Mouse (Mus musculus): ENCODE data around the gene Plekha1. TPM values are rescaled to one million over a fixed set of nuclear protein-coding genes. Genes with fewer than 3 reads are reported as not detected.
A peak's percentile ranks its signal among the peaks of the same experiment; 100 is the strongest.

Gene Plekha1
- total RNA-seq, 1 experiment, result 52.4 TPM

GRCm38 (mm10) chr7:130831586-130831985, 34.0 kb upstream of the Plekha1 start:
- in situ Hi-C loops (cut with MboI; ENCODE audit: low sequenced_read_pairs in 2 of 2, unreplicated experiment in 2 of 2), result no loop called here
- TF ChIP-seq HCFC1 (IDR thresholded peaks at IDR 0.05; ENCODE audit: borderline replicate concordance, insufficient read depth, low read length) (no peak), MAFK (IDR thresholded peaks at IDR 0.05; ENCODE audit: insufficient read depth, low read depth, low read length) (no peak), CHD2 (IDR thresholded peaks at IDR 0.05; ENCODE audit: low read depth, low read length) (no peak), ZC3H11A (IDR thresholded peaks at IDR 0.05; ENCODE audit: borderline replicate concordance, low read depth, low read length) (no peak), ZNF384 (IDR thresholded peaks at IDR 0.05; ENCODE audit: low read depth, low read length) (no peak)
- Histone ChIP-seq H3K4me3 (ENCODE audit: insufficient read depth in 1 of 2, low read depth in 1 of 2, low read length in 2 of 2, poor library complexity in 1 of 2, severe bottlenecking in 1 of 2) (no peak overlapping the region), H3K9me3 (ENCODE audit: control insufficient read depth, insufficient read depth, low read depth, low read length) (no peaks in the 10 kb centered on the region), H3K36me3 (ENCODE audit: control insufficient read depth, insufficient read depth, low read length, poor library complexity, severe bottlenecking) (no peaks in the 10 kb centered on the region), H3K9ac (ENCODE audit: insufficient read depth, low read depth, low read length, poor library complexity, severe bottlenecking) (no peak overlapping the region), H3K27ac (ENCODE audit: insufficient read depth, low read depth, low read length, poor library complexity, severe bottlenecking) (no peak overlapping the region), H3K4me1 (ENCODE audit: control insufficient read depth in 2 of 2, insufficient read depth in 2 of 2, low read length in 2 of 2, poor library complexity in 1 of 2) (peaks cover 3 to 10% of the 10 kb centered on the region in 2 experiments; a peak in 2 of 4 replicates)
- no peak for DNase-seq (ENCODE audit: low read depth, low spot score)

- TF ChIP-seq HCFC1 (IDR thresholded peaks at IDR 0.05; ENCODE audit: borderline replicate concordance, insufficient read depth, low read length), result no peak
- no peak for TF ChIP-seq ZNF384 (IDR thresholded peaks at IDR 0.05; ENCODE audit: low read depth, low read length)
- no peak for TF ChIP-seq CHD2 (IDR thresholded peaks at IDR 0.05; ENCODE audit: low read depth, low read length)
- TF ChIP-seq ZC3H11A (IDR thresholded peaks at IDR 0.05; ENCODE audit: borderline replicate concordance, low read depth, low read length), result no peak
- TF ChIP-seq MAFK (IDR thresholded peaks at IDR 0.05; ENCODE audit: insufficient read depth, low read depth, low read length), result no peak
- H3K4me3 ChIP-seq (ENCODE audit: insufficient read depth in 1 of 2, low read depth in 1 of 2, low read length in 2 of 2, poor library complexity in 1 of 2, severe bottlenecking in 1 of 2), result no peak overlapping the region
- in situ Hi-C loops (cut with MboI; ENCODE audit: low sequenced_read_pairs in 2 of 2, unreplicated experiment in 2 of 2), result no loop called here
- H3K27ac ChIP-seq (ENCODE audit: insufficient read depth, low read depth, low read length, poor library complexity, severe bottlenecking), result no peak overlapping the region
- H3K4me1 ChIP-seq (ENCODE audit: control insufficient read depth in 2 of 2, insufficient read depth in 2 of 2, low read length in 2 of 2, poor library complexity in 1 of 2), result peaks cover 3 to 15% of the 10 kb centered on the region in 2 experiments; a peak in 2 of 4 replicates
- H3K36me3 ChIP-seq (ENCODE audit: control insufficient read depth, insufficient read depth, low read length, poor library complexity, severe bottlenecking), result no peaks in the 10 kb centered on the region
- peak; percentile 89 for DNase-seq (ENCODE audit: low read depth, low spot score)
- H3K9me3 ChIP-seq (ENCODE audit: control insufficient read depth, insufficient read depth, low read depth, low read length), result no peaks in the 10 kb centered on the region
- H3K9ac ChIP-seq (ENCODE audit: insufficient read depth, low read depth, low read length, poor library complexity, severe bottlenecking), result no peak overlapping the region
Measured at GRCm38 (mm10) chr7:130834299-130834698, 31.3 kb upstream of the Plekha1 start.

GRCm38 (mm10) chr7:130834958-130835861, 30.3 kb upstream of the Plekha1 start:
- TF ChIP-seq ZNF384 (IDR thresholded peaks at IDR 0.05; ENCODE audit: low read depth, low read length) (no peak), HCFC1 (IDR thresholded peaks at IDR 0.05; ENCODE audit: borderline replicate concordance, insufficient read depth, low read length) (no peak), MAFK (IDR thresholded peaks at IDR 0.05; ENCODE audit: insufficient read depth, low read depth, low read length) (no peak), ZC3H11A (IDR thresholded peaks at IDR 0.05; ENCODE audit: borderline replicate concordance, low read depth, low read length) (no peak), CHD2 (IDR thresholded peaks at IDR 0.05; ENCODE audit: low read depth, low read length) (no peak)
- DNase-seq (ENCODE audit: low read depth, low spot score), result no peak
- no peak overlapping the region for H3K4me3 ChIP-seq (ENCODE audit: insufficient read depth in 1 of 2, low read depth in 1 of 2, low read length in 2 of 2, poor library complexity in 1 of 2, severe bottlenecking in 1 of 2)
- H3K4me1 ChIP-seq (ENCODE audit: control insufficient read depth in 2 of 2, insufficient read depth in 2 of 2, low read length in 2 of 2, poor library complexity in 1 of 2), result peaks cover 3 to 13% of the 10 kb centered on the region in 2 experiments; a peak in 2 of 4 replicates
- in situ Hi-C loops (cut with MboI; ENCODE audit: low sequenced_read_pairs in 2 of 2, unreplicated experiment in 2 of 2), result no loop called here
- no peaks in the 10 kb centered on the region for H3K9me3 ChIP-seq (ENCODE audit: control insufficient read depth, insufficient read depth, low read depth, low read length)
- H3K27ac ChIP-seq (ENCODE audit: insufficient read depth, low read depth, low read length, poor library complexity, severe bottlenecking), result no peak overlapping the region
- H3K36me3 ChIP-seq (ENCODE audit: control insufficient read depth, insufficient read depth, low read length, poor library complexity, severe bottlenecking), result no peaks in the 10 kb centered on the region
- H3K9ac ChIP-seq (ENCODE audit: insufficient read depth, low read depth, low read length, poor library complexity, severe bottlenecking), result no peak overlapping the region

- no peak overlapping the region for H3K9ac ChIP-seq (ENCODE audit: insufficient read depth, low read depth, low read length, poor library complexity, severe bottlenecking)
- no peaks in the 10 kb centered on the region for H3K9me3 ChIP-seq (ENCODE audit: control insufficient read depth, insufficient read depth, low read depth, low read length)
- H3K36me3 ChIP-seq (ENCODE audit: control insufficient read depth, insufficient read depth, low read length, poor library complexity, severe bottlenecking), result no peaks in the 10 kb centered on the region
- H3K4me3 ChIP-seq (ENCODE audit: insufficient read depth in 1 of 2, low read depth in 1 of 2, low read length in 2 of 2, poor library complexity in 1 of 2, severe bottlenecking in 1 of 2), result no peak overlapping the region
- peaks cover 3 to 13% of the 10 kb centered on the region in 2 experiments; a peak in 2 of 4 replicates for H3K4me1 ChIP-seq (ENCODE audit: control insufficient read depth in 2 of 2, insufficient read depth in 2 of 2, low read length in 2 of 2, poor library complexity in 1 of 2)
- H3K27ac ChIP-seq (ENCODE audit: insufficient read depth, low read depth, low read length, poor library complexity, severe bottlenecking), result no peak overlapping the region
- no peak for DNase-seq (ENCODE audit: low read depth, low spot score)
- no peak for TF ChIP-seq HCFC1 (IDR thresholded peaks at IDR 0.05; ENCODE audit: borderline replicate concordance, insufficient read depth, low read length)
- TF ChIP-seq MAFK (IDR thresholded peaks at IDR 0.05; ENCODE audit: insufficient read depth, low read depth, low read length), result no peak
- no peak for TF ChIP-seq ZNF384 (IDR thresholded peaks at IDR 0.05; ENCODE audit: low read depth, low read length)
- TF ChIP-seq ZC3H11A (IDR thresholded peaks at IDR 0.05; ENCODE audit: borderline replicate concordance, low read depth, low read length), result no peak
- TF ChIP-seq CHD2 (IDR thresholded peaks at IDR 0.05; ENCODE audit: low read depth, low read length), result no peak
- in situ Hi-C loops (cut with MboI; ENCODE audit: low sequenced_read_pairs in 2 of 2, unreplicated experiment in 2 of 2), result no loop called here
Measured at GRCm38 (mm10) chr7:130836066-130836465, 29.5 kb upstream of the Plekha1 start.

Data from ES-E14 (cell line).